Mouse (Mus musculus): Measurements from ENCODE around the gene Klhl26. TPM values are rescaled to one million over a fixed set of nuclear protein-coding genes. Genes with fewer than 3 reads are reported as not detected.

Gene Klhl26
- polyA plus RNA-seq, 1 experiment from 2014 or later, result 21.4 TPM

GRCm38 (mm10) chr8:70431213-70431612 lies 45.6 kb downstream of the Klhl26 start:
- Histone ChIP-seq H3K9ac (replicated peaks) (no peak overlapping the region), H3K9me3 (no peaks in the 10 kb centered on the region), H3K4me2 (replicated peaks) (no peak overlapping the region), H3K27ac (replicated peaks) (no peak overlapping the region), H3K36me3 (no peaks in the 10 kb centered on the region), H3K4me3 (no peak overlapping the region), H3K27me3 (no peaks in the 10 kb centered on the region), H3K4me1 (0 out of 2 replicates have a peak, but pooled peaks cover 3% of the 10 kb centered on the region)
- no peak for ATAC-seq (replicated peaks)
- 96% methylated on average over 4 of the region's 4 CpGs for WGBS

GRCm38 (mm10) chr8:70426300-70426907 lies 50.4 kb downstream of the Klhl26 start:
- ATAC-seq (replicated peaks), result no peak
- Histone ChIP-seq H3K9ac (replicated peaks) (no peak overlapping the region), H3K4me1 (no peaks in the 10 kb centered on the region), H3K4me2 (replicated peaks) (no peak overlapping the region), H3K27me3 (no peaks in the 10 kb centered on the region), H3K4me3 (no peak overlapping the region), H3K9me3 (no peaks in the 10 kb centered on the region), H3K27ac (replicated peaks) (no peak overlapping the region), H3K36me3 (no peaks in the 10 kb centered on the region)
- 91% methylated on average over 2 of the region's 2 CpGs for WGBS

GRCm38 (mm10) chr8:70422722-70423121 lies 54.0 kb downstream of the Klhl26 start:
- no peak overlapping the region for H3K4me2 ChIP-seq (replicated peaks)
- H3K9me3 ChIP-seq, result no peaks in the 10 kb centered on the region
- H3K4me1 ChIP-seq, result peaks cover 10% of the 10 kb centered on the region
- H3K9ac ChIP-seq (replicated peaks), result no peak overlapping the region
- no peak overlapping the region for H3K4me3 ChIP-seq
- no peaks in the 10 kb centered on the region for H3K27me3 ChIP-seq
- no peak overlapping the region for H3K27ac ChIP-seq (replicated peaks)
- no peaks in the 10 kb centered on the region for H3K36me3 ChIP-seq
- no peak for ATAC-seq (replicated peaks)
- 86% methylated on average over 2 of the region's 2 CpGs for WGBS

- Histone ChIP-seq H3K4me1 (peaks cover 17% of the 10 kb centered on the region), H3K9ac (replicated peaks) (no peak overlapping the region), H3K4me3 (no peak overlapping the region), H3K36me3 (no peaks in the 10 kb centered on the region), H3K27me3 (no peaks in the 10 kb centered on the region), H3K27ac (replicated peaks) (no peak overlapping the region), H3K4me2 (replicated peaks) (no peak overlapping the region), H3K9me3 (no peaks in the 10 kb centered on the region)
- ATAC-seq (replicated peaks), result no peak
- WGBS, result 86% methylated on average over 18 of the region's 18 CpGs
These were observed 55.2 kb downstream of the Klhl26 start for GRCm38 (mm10) chr8:70421349-70422104.

- H3K4me2 ChIP-seq (replicated peaks), result no peak overlapping the region
- no peak overlapping the region for H3K9ac ChIP-seq (replicated peaks)
- no peak for ATAC-seq (replicated peaks)
- H3K4me3 ChIP-seq, result no peak overlapping the region
- no peak overlapping the region for H3K27ac ChIP-seq (replicated peaks)
- no peaks in the 10 kb centered on the region for H3K27me3 ChIP-seq
- 84% methylated on average over 11 of the region's 11 CpGs for WGBS
- peaks cover 26% of the 10 kb centered on the region for H3K4me1 ChIP-seq
- no peaks in the 10 kb centered on the region for H3K36me3 ChIP-seq
- H3K9me3 ChIP-seq, result no peaks in the 10 kb centered on the region
These were observed 56.7 kb downstream of the Klhl26 start for GRCm38 (mm10) chr8:70419879-70420643.

- ATAC-seq (replicated peaks), result peak; percentile 30
- no peaks in the 10 kb centered on the region for H3K9me3 ChIP-seq
These were observed 57.8 kb downstream of the Klhl26 start for GRCm38 (mm10) chr8:70418954-70419353.

GRCm38 (mm10) chr8:70417914-70418313 lies 58.9 kb downstream of the Klhl26 start:
- no peak for ATAC-seq (replicated peaks)
- H3K27ac ChIP-seq (replicated peaks), result no peak overlapping the region
- peaks cover 26% of the 10 kb centered on the region for H3K4me1 ChIP-seq
- H3K9ac ChIP-seq (replicated peaks), result no peak overlapping the region
- H3K36me3 ChIP-seq, result no peaks in the 10 kb centered on the region; the same call in 1 of the 2 replicates
- WGBS, result 48% methylated on average over 10 of the region's 10 CpGs
- no peaks in the 10 kb centered on the region for H3K9me3 ChIP-seq
- H3K4me2 ChIP-seq (replicated peaks), result no peak overlapping the region
- no peak overlapping the region for H3K4me3 ChIP-seq
- no peaks in the 10 kb centered on the region for H3K27me3 ChIP-seq

More at GRCm38 (mm10) chr8:70418954-70419353, 57.8 kb downstream of the Klhl26 start:
- no peak overlapping the region for H3K4me3 ChIP-seq
- 40% methylated on average over 14 of the region's 14 CpGs for WGBS
- no peak overlapping the region for H3K9ac ChIP-seq (replicated peaks)
- no peaks in the 10 kb centered on the region for H3K27me3 ChIP-seq
- peaks cover 26% of the 10 kb centered on the region for H3K4me1 ChIP-seq
- no peak overlapping the region for H3K4me2 ChIP-seq (replicated peaks)
- no peaks in the 10 kb centered on the region for H3K36me3 ChIP-seq
- no peak overlapping the region for H3K27ac ChIP-seq (replicated peaks)

GRCm38 (mm10) chr8:70416941-70417340 lies 59.8 kb downstream of the Klhl26 start:
- Histone ChIP-seq H3K9ac (replicated peaks) (no peak overlapping the region), H3K27me3 (no peaks in the 10 kb centered on the region), H3K4me2 (replicated peaks) (no peak overlapping the region), H3K9me3 (no peaks in the 10 kb centered on the region), H3K36me3 (no peaks in the 10 kb centered on the region; the same call in 1 of the 2 replicates), H3K4me1 (peaks cover 26% of the 10 kb centered on the region), H3K4me3 (no peak overlapping the region), H3K27ac (replicated peaks) (no peak overlapping the region)
- 32% methylated on average over 6 of the region's 6 CpGs for whole genome bisulfite sequencing
- no peak for ATAC-seq (replicated peaks)

- no peak overlapping the region for H3K9ac ChIP-seq (replicated peaks)
- no peaks in the 10 kb centered on the region for H3K27me3 ChIP-seq
- no peaks in the 10 kb centered on the region for H3K9me3 ChIP-seq
- WGBS, result 51% methylated on average over 8 of the region's 8 CpGs
- no peak overlapping the region for H3K4me2 ChIP-seq (replicated peaks)
- H3K36me3 ChIP-seq, result no peaks in the 10 kb centered on the region; the same call in 1 of the 2 replicates
- ATAC-seq (replicated peaks), result peak; percentile 59; the same call in 1 of the 2 replicates
- no peak overlapping the region for H3K27ac ChIP-seq (replicated peaks)
- no peak overlapping the region for H3K4me3 ChIP-seq
- H3K4me1 ChIP-seq, result peaks cover 26% of the 10 kb centered on the region
These were observed 61.0 kb downstream of the Klhl26 start for GRCm38 (mm10) chr8:70415540-70416451.

GRCm38 (mm10) chr8:70414310-70414946 lies 62.3 kb downstream of the Klhl26 start:
- Histone ChIP-seq H3K27ac (replicated peaks) (no peak overlapping the region), H3K9me3 (no peaks in the 10 kb centered on the region), H3K4me1 (peaks cover 27% of the 10 kb centered on the region), H3K36me3 (no peaks in the 10 kb centered on the region; the same call in 1 of the 2 replicates), H3K4me3 (no peak overlapping the region), H3K4me2 (replicated peaks) (no peak overlapping the region), H3K27me3 (no peaks in the 10 kb centered on the region), H3K9ac (replicated peaks) (no peak overlapping the region)
- no peak for ATAC-seq (replicated peaks)
- WGBS, result 91% methylated on average over 6 of the region's 6 CpGs

- no peaks in the 10 kb centered on the region for H3K9me3 ChIP-seq
- no peak for ATAC-seq (replicated peaks)
- H3K4me1 ChIP-seq, result peaks cover 16% of the 10 kb centered on the region
- H3K4me3 ChIP-seq, result no peak overlapping the region
- no peaks in the 10 kb centered on the region; the same call in 1 of the 2 replicates for H3K36me3 ChIP-seq
- H3K9ac ChIP-seq (replicated peaks), result no peak overlapping the region
- no peaks in the 10 kb centered on the region for H3K27me3 ChIP-seq
- 92% methylated on average over 5 of the region's 5 CpGs for WGBS
- no peak overlapping the region for H3K27ac ChIP-seq (replicated peaks)
- H3K4me2 ChIP-seq (replicated peaks), result no peak overlapping the region
These were observed 66.5 kb downstream of the Klhl26 start for GRCm38 (mm10) chr8:70410281-70410680.
